Mouse (Mus musculus): ENCODE data around the gene Zeb2. TPM values are rescaled to one million over a fixed set of nuclear protein-coding genes. Genes with fewer than 3 reads are reported as not detected.

The Zeb2 gene
- polyA plus RNA-seq, 1 experiment: 9.8 TPM

DNA sequence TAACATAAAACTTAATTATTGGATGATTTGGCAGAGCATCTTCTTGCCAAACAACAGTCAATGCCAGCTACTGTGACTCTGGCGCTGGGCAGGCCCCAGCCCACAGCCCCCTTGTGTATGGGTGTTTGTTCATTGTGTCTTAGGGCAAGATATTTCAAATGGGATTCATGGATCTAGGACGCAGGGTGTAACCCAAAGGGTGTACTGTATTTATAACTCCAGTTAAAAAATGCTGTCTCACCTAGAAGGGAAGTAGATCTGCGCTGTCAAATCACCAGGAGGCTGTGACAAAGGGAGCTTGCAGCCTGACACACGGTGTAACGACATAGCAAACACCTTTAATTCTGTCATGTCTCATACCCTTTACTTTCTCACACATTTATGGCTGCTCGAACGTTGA lies 16.6 kb downstream of the Zeb2 start:
- no peak overlapping the region for H3K4me3 ChIP-seq (ENCODE audit: insufficient read depth, poor library complexity, severe bottlenecking)

GRCm38 (mm10) chr2:45100017-45100416 lies 17.2 kb downstream of the Zeb2 start:
- H3K4me3 ChIP-seq (ENCODE audit: insufficient read depth, poor library complexity, severe bottlenecking): no peak overlapping the region
- peaks cover 99% of the 10 kb centered on the region for H3K79me2 ChIP-seq (ENCODE audit: control insufficient read depth, insufficient read depth)
- H3ac ChIP-seq (ENCODE audit: control insufficient read depth, insufficient read length, low read depth): no peak overlapping the region
- peaks cover 25% of the 10 kb centered on the region for H3K36me3 ChIP-seq (ENCODE audit: control insufficient read depth, insufficient read depth)
- H3K27me3 ChIP-seq (ENCODE audit: control insufficient read depth, insufficient read depth, insufficient read length): no peaks in the 10 kb centered on the region
- H3K79me3 ChIP-seq (ENCODE audit: low read depth): peaks cover 69% of the 10 kb centered on the region
- TF ChIP-seq MAX (IDR thresholded peaks at IDR 0.05) (no peak), CTCF (IDR thresholded peaks at IDR 0.05; ENCODE audit: control insufficient read depth, insufficient read depth, insufficient read length) (no peak), CEBPB (IDR thresholded peaks at IDR 0.05; ENCODE audit: low read depth) (no peak), MYOG (IDR thresholded peaks at IDR 0.05; ENCODE audit: control insufficient read depth, extremely low read depth, insufficient read length) (no peak), MYOD1 (IDR thresholded peaks at IDR 0.05; ENCODE audit: control insufficient read depth, insufficient read length, low read depth) (no peak), FOSL1 (IDR thresholded peaks at IDR 0.05; ENCODE audit: insufficient read depth, low read length, poor library complexity, severe bottlenecking) (no peak), USF1 (IDR thresholded peaks at IDR 0.05; ENCODE audit: low read depth) (no peak)

More for the DNA sequence above, 16.6 kb downstream of the Zeb2 start:
- peaks cover 22% of the 10 kb centered on the region for H3K36me3 ChIP-seq (ENCODE audit: control insufficient read depth, insufficient read depth)
- H3K79me3 ChIP-seq (ENCODE audit: low read depth): peaks cover 75% of the 10 kb centered on the region
- no peak overlapping the region for H3ac ChIP-seq (ENCODE audit: control insufficient read depth, insufficient read length, low read depth)
- peaks cover 99% of the 10 kb centered on the region for H3K79me2 ChIP-seq (ENCODE audit: control insufficient read depth, insufficient read depth)
- no peak for TF ChIP-seq MYOG (IDR thresholded peaks at IDR 0.05; ENCODE audit: control insufficient read depth, extremely low read depth, insufficient read length)
- TF ChIP-seq CTCF (IDR thresholded peaks at IDR 0.05; ENCODE audit: control insufficient read depth, insufficient read depth, insufficient read length): no peak
- TF ChIP-seq USF1 (IDR thresholded peaks at IDR 0.05; ENCODE audit: low read depth): no peak
- TF ChIP-seq FOSL1 (IDR thresholded peaks at IDR 0.05; ENCODE audit: insufficient read depth, low read length, poor library complexity, severe bottlenecking): no peak
- no peak for TF ChIP-seq MYOD1 (IDR thresholded peaks at IDR 0.05; ENCODE audit: control insufficient read depth, insufficient read length, low read depth)
- no peak for TF ChIP-seq CEBPB (IDR thresholded peaks at IDR 0.05; ENCODE audit: low read depth)
- TF ChIP-seq MAX (IDR thresholded peaks at IDR 0.05): no peak
- H3K27me3 ChIP-seq (ENCODE audit: control insufficient read depth, insufficient read depth, insufficient read length): no peaks in the 10 kb centered on the region

GRCm38 (mm10) chr2:45099081-45099480 lies 18.1 kb downstream of the Zeb2 start:
- peaks cover 99% of the 10 kb centered on the region for H3K79me2 ChIP-seq (ENCODE audit: control insufficient read depth, insufficient read depth)
- peaks cover 65% of the 10 kb centered on the region for H3K79me3 ChIP-seq (ENCODE audit: low read depth)
- TF ChIP-seq MAX (IDR thresholded peaks at IDR 0.05) (no peak), CEBPB (IDR thresholded peaks at IDR 0.05; ENCODE audit: low read depth) (no peak), MYOD1 (IDR thresholded peaks at IDR 0.05; ENCODE audit: control insufficient read depth, insufficient read length, low read depth) (no peak), FOSL1 (IDR thresholded peaks at IDR 0.05; ENCODE audit: insufficient read depth, low read length, poor library complexity, severe bottlenecking) (no peak), CTCF (IDR thresholded peaks at IDR 0.05; ENCODE audit: control insufficient read depth, insufficient read depth, insufficient read length) (no peak), USF1 (IDR thresholded peaks at IDR 0.05; ENCODE audit: low read depth) (no peak), MYOG (IDR thresholded peaks at IDR 0.05; ENCODE audit: control insufficient read depth, extremely low read depth, insufficient read length) (no peak)
- H3ac ChIP-seq (ENCODE audit: control insufficient read depth, insufficient read length, low read depth): no peak overlapping the region
- peaks cover 30% of the 10 kb centered on the region for H3K36me3 ChIP-seq (ENCODE audit: control insufficient read depth, insufficient read depth)
- H3K27me3 ChIP-seq (ENCODE audit: control insufficient read depth, insufficient read depth, insufficient read length): no peaks in the 10 kb centered on the region
- H3K4me3 ChIP-seq (ENCODE audit: insufficient read depth, poor library complexity, severe bottlenecking): no peak overlapping the region

- no peaks in the 10 kb centered on the region for H3K27me3 ChIP-seq (ENCODE audit: control insufficient read depth, insufficient read depth, insufficient read length)
- H3K79me2 ChIP-seq (ENCODE audit: control insufficient read depth, insufficient read depth): peaks cover 99% of the 10 kb centered on the region
- TF ChIP-seq MAX (IDR thresholded peaks at IDR 0.05) (no peak), MYOD1 (IDR thresholded peaks at IDR 0.05; ENCODE audit: control insufficient read depth, insufficient read length, low read depth) (no peak), FOSL1 (IDR thresholded peaks at IDR 0.05; ENCODE audit: insufficient read depth, low read length, poor library complexity, severe bottlenecking) (no peak)
- H3ac ChIP-seq (ENCODE audit: control insufficient read depth, insufficient read length, low read depth): no peak overlapping the region
- H3K4me3 ChIP-seq (ENCODE audit: insufficient read depth, poor library complexity, severe bottlenecking): no peak overlapping the region
- peaks cover 35% of the 10 kb centered on the region for H3K36me3 ChIP-seq (ENCODE audit: control insufficient read depth, insufficient read depth)
- H3K79me3 ChIP-seq (ENCODE audit: low read depth): peaks cover 61% of the 10 kb centered on the region
Measured at GRCm38 (mm10) chr2:45097969-45098368, 19.2 kb downstream of the Zeb2 start.

DNA sequence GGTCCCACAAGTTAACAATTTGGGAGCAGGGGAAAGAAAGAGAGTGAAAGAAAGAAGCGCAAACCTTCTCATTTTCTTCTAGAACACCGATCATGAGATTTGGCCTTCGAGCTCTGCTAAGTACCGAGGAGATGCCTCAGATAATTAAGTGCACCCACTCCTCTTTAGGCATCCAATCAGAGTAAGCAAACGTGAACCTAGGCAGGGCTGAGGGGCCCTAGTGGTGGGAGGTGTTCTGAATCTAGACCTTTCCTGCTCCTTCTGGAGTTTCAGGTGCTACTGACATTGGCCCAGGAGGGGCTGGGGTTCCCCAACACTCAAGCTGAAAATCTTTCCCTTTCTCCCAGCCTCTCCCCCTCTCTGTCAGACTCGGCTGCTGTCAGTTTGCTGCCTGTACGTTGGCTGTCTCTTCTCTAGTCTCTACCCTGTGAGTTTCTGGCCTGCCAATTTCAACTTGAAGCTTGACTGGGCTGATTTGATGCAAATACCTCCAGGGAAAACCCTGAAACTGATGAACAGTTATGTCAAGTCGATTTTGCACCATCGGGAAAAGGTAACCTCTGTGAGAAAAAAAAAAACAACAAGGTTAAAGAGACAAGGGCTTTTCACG lies 20.5 kb downstream of the Zeb2 start:
- Histone ChIP-seq H3K36me3 (ENCODE audit: control insufficient read depth, insufficient read depth) (peaks cover 32% of the 10 kb centered on the region), H3K79me2 (ENCODE audit: control insufficient read depth, insufficient read depth) (peaks cover 99% of the 10 kb centered on the region)
- TF ChIP-seq MYOD1 (IDR thresholded peaks at IDR 0.05; ENCODE audit: control insufficient read depth, insufficient read length, low read depth) (no peak), CEBPB (IDR thresholded peaks at IDR 0.05; ENCODE audit: low read depth) (no peak), FOSL1 (IDR thresholded peaks at IDR 0.05; ENCODE audit: insufficient read depth, low read length, poor library complexity, severe bottlenecking) (no peak), USF1 (IDR thresholded peaks at IDR 0.05; ENCODE audit: low read depth) (no peak), MYOG (IDR thresholded peaks at IDR 0.05; ENCODE audit: control insufficient read depth, extremely low read depth, insufficient read length) (no peak), MAX (IDR thresholded peaks at IDR 0.05) (no peak), CTCF (IDR thresholded peaks at IDR 0.05; ENCODE audit: control insufficient read depth, insufficient read depth, insufficient read length) (no peak)

GRCm38 (mm10) chr2:45095825-45096224 lies 21.4 kb downstream of the Zeb2 start:
- TF ChIP-seq CTCF (IDR thresholded peaks at IDR 0.05; ENCODE audit: control insufficient read depth, insufficient read depth, insufficient read length) (no peak), FOSL1 (IDR thresholded peaks at IDR 0.05; ENCODE audit: insufficient read depth, low read length, poor library complexity, severe bottlenecking) (no peak)
- Histone ChIP-seq H3K79me2 (ENCODE audit: control insufficient read depth, insufficient read depth) (peaks cover 98% of the 10 kb centered on the region), H3K4me3 (ENCODE audit: insufficient read depth, poor library complexity, severe bottlenecking) (no peak overlapping the region), H3K36me3 (ENCODE audit: control insufficient read depth, insufficient read depth) (peaks cover 39% of the 10 kb centered on the region), H3K27me3 (ENCODE audit: control insufficient read depth, insufficient read depth, insufficient read length) (no peaks in the 10 kb centered on the region), H3K79me3 (ENCODE audit: low read depth) (peaks cover 46% of the 10 kb centered on the region), H3ac (ENCODE audit: control insufficient read depth, insufficient read length, low read depth) (no peak overlapping the region)

More for the DNA sequence above, 20.5 kb downstream of the Zeb2 start:
- Histone ChIP-seq H3K79me3 (ENCODE audit: low read depth) (peaks cover 56% of the 10 kb centered on the region), H3K27me3 (ENCODE audit: control insufficient read depth, insufficient read depth, insufficient read length) (no peaks in the 10 kb centered on the region), H3K4me3 (ENCODE audit: insufficient read depth, poor library complexity, severe bottlenecking) (no peak overlapping the region), H3ac (ENCODE audit: control insufficient read depth, insufficient read length, low read depth) (no peak overlapping the region)

Data from C2C12 (cell line).